ENCODE assay signal across 10 mouse cellular contexts in genomic region chr8:85007686-85008085, GRCm38 (mm10). TPM values are rescaled to one million over a fixed set of nuclear protein-coding genes. Genes with fewer than 3 reads are reported as not detected.
DNase-seq lines count a peak whose midpoint lies in the region; ATAC-seq and TF ChIP-seq lines count a peak whose summit lies in the region.
"Had no signal": no experiment of that assay in that cellular context is flagged by ENCODE, and none has a peak within 500 bp of the region (broad histone marks: within the 10 kb centered on the region; RNA-seq: fewer than 3 reads in every experiment).

No protein-coding gene starts in this region.

- H3K4me2 ChIP-seq in liver, embryonic 16.5 days (ENCODE audit: low read depth, low read length): no peak overlapping the region

- intact Hi-C loops in heart, adult 2 months (cut with DNase I): no loop called here

- ATAC-seq in liver, embryonic 16.5 days (ENCODE audit: low read depth): 0 out of 2 replicates have a peak, but pooled peaks have one; percentile 9
- ATAC-seq: Patski had no signal

- peak; percentile 62 for TF ChIP-seq CTCF in heart, adult 2 months (IDR thresholded peaks at IDR 0.05)
- peak; percentile 16; the same call in 1 of the 2 replicates for TF ChIP-seq CTCF in brain, embryonic 14.5 days (IDR thresholded peaks at IDR 0.05; ENCODE audit: borderline replicate concordance, extremely low read depth, insufficient read depth, insufficient read length)

- no peak for TF ChIP-seq POLR2A in heart, adult 2 months (IDR thresholded peaks at IDR 0.05; ENCODE audit: insufficient read depth, low read depth, low read length)
- no peak for TF ChIP-seq POLR2A in brain, embryonic 14.5 days (IDR thresholded peaks at IDR 0.05; ENCODE audit: borderline replicate concordance, extremely low read depth, insufficient read depth, insufficient read length, poor library complexity, severe bottlenecking)

- TF ChIP-seq EP300 in heart, adult 2 months (IDR thresholded peaks at IDR 0.05; ENCODE audit: insufficient read depth, low read depth, low read length): no peak

- no peaks in the 10 kb centered on the region for H3K4me1 ChIP-seq in heart, adult 2 months (ENCODE audit: control insufficient read depth, insufficient read depth, low read length)
- no peaks in the 10 kb centered on the region for H3K4me1 ChIP-seq in liver, embryonic 16.5 days (ENCODE audit: control insufficient read depth, low read depth, low read length)

- no peaks in the 10 kb centered on the region for H3K9me3 ChIP-seq in liver, embryonic 16.5 days (replicated peaks; ENCODE audit: control insufficient read depth, low read length)

- no peak overlapping the region for H3K27ac ChIP-seq in heart, adult 2 months
- H3K27ac ChIP-seq in liver, embryonic 16.5 days (ENCODE audit: low read length): no peak overlapping the region
- H3K27ac ChIP-seq: macrophage had no signal

- no peaks in the 10 kb centered on the region for H3K79me2 ChIP-seq in heart, adult 2 months (replicated peaks; ENCODE audit: control insufficient read depth, insufficient read depth, low read length)

- DNase-seq in heart, adult 2 months: peak in 1 of 2 experiments; percentile 54
- DNase-seq in heart, adult 18-20 months: no peak
- DNase-seq in B cell, adult 2 months: peak; percentile 69 to 70
- DNase-seq in brain, embryonic 14.5 days (ENCODE audit: low read depth): no peak
- DNase-seq in thymus, postnatal 0 days (ENCODE audit: low spot score): peak; percentile 47
- DNase-seq in layer of hippocampus, postnatal 25 days (ENCODE audit: extremely low spot score in 1 of 2, low spot score in 1 of 2): no peak
- DNase-seq in layer of hippocampus, adult 8-10 months (ENCODE audit: low spot score in 2 of 2): no peak

- H3K27me3 ChIP-seq in heart, adult 2 months (ENCODE audit: control insufficient read depth, insufficient read depth, low read length): peaks cover 6% of the 10 kb centered on the region; the same call in 1 of the 2 replicates
- H3K27me3 ChIP-seq in liver, embryonic 16.5 days (ENCODE audit: control insufficient read depth, insufficient read depth, low read depth, low read length): peaks cover 29% of the 10 kb centered on the region

- H3K9ac ChIP-seq in heart, adult 2 months (ENCODE audit: low read depth, low read length): no peak overlapping the region
- H3K9ac ChIP-seq in liver, embryonic 16.5 days (ENCODE audit: low read depth, low read length): no peak overlapping the region

- no peak overlapping the region for H3K4me3 ChIP-seq in heart, adult 2 months
- H3K4me3 ChIP-seq in liver, embryonic 16.5 days (ENCODE audit: low read depth, low read length): no peak overlapping the region

- WGBS in heart, adult 2 months: 12% methylated on average over 25 of the region's 25 CpGs
- 16% methylated on average over 25 of the region's 25 CpGs for WGBS in liver, embryonic 16.5 days (ENCODE audit: insufficient replicate concordance)

- no peaks in the 10 kb centered on the region for H3K36me3 ChIP-seq in heart, adult 2 months (ENCODE audit: control insufficient read depth, insufficient read depth, low read length)
- H3K36me3 ChIP-seq in liver, embryonic 16.5 days (ENCODE audit: control insufficient read depth, insufficient read depth): no peaks in the 10 kb centered on the region

RNA-seq across cellular contexts. Expression of gene Best2, which starts 6.6 kb away (rescaled TPM):
- not detected for total RNA-seq in heart, adult 2 months (2021)
- polyA plus RNA-seq in heart, adult 2 months (2012; rRNA removed): not detected in 2 replicates
- total RNA-seq in heart, adult 18-20 months (2021): not detected
- polyA plus RNA-seq in brain, embryonic 14.5 days (2012; rRNA removed): 0.05 and 0.06 TPM in 2 replicates
- not detected in 2 replicates for polyA plus RNA-seq in liver, embryonic 16.5 days (2015; fragmentation: Nextera tagmentation; extraction: Ambion mirVana)
- polyA plus RNA-seq in thymus, postnatal 0 days (2015; fragmentation: Nextera tagmentation; extraction: Ambion mirVana): 0.12 TPM in 1 of 2 replicates, not detected in the other
- not detected for total RNA-seq in layer of hippocampus, postnatal 25 days (2021)
- not detected for total RNA-seq in layer of hippocampus, adult 8-10 months (2022)
- polyA plus RNA-seq: macrophage had no signal

RNA-seq across cellular contexts. Expression of gene Hook2, which starts 17.3 kb away (rescaled TPM):
- 1 to 10 TPM; 2.0 TPM for total RNA-seq in heart, adult 2 months (2021)
- 2.3 and 2.4 TPM in 2 replicates for polyA plus RNA-seq in heart, adult 2 months (2012; rRNA removed)
- 1 to 10 TPM; 2.7 TPM for total RNA-seq in heart, adult 18-20 months (2021)
- 21.2 and 27.2 TPM in 2 replicates for polyA plus RNA-seq in brain, embryonic 14.5 days (2012; rRNA removed)
- polyA plus RNA-seq in liver, embryonic 16.5 days (2015; fragmentation: Nextera tagmentation; extraction: Ambion mirVana): 8.5 and 9.5 TPM in 2 replicates
- 14.9 and 16.0 TPM in 2 replicates for polyA plus RNA-seq in thymus, postnatal 0 days (2015; fragmentation: Nextera tagmentation; extraction: Ambion mirVana)
- 1 to 10 TPM; 7.6 to 9.3 TPM for total RNA-seq in layer of hippocampus, postnatal 25 days (2021)
- 10 to 100 TPM; 10.9 to 11.6 (median 11.3) TPM for total RNA-seq in layer of hippocampus, adult 8-10 months (2022)

RNA-seq across cellular contexts. Expression of gene Asna1, which starts 17.4 kb away (rescaled TPM):
- 10 to 100 TPM; 58.5 to 71.8 TPM for total RNA-seq in heart, adult 2 months (2021)
- 104 and 133 TPM in 2 replicates for polyA plus RNA-seq in heart, adult 2 months (2012; rRNA removed)
- 10 to 100 TPM; 64.7 to 67.3 TPM for total RNA-seq in heart, adult 18-20 months (2021)
- 224 and 279 TPM in 2 replicates for polyA plus RNA-seq in brain, embryonic 14.5 days (2012; rRNA removed)
- 48.6 and 55.8 TPM in 2 replicates for polyA plus RNA-seq in liver, embryonic 16.5 days (2015; fragmentation: Nextera tagmentation; extraction: Ambion mirVana)
- 90.7 and 95.8 TPM in 2 replicates for polyA plus RNA-seq in thymus, postnatal 0 days (2015; fragmentation: Nextera tagmentation; extraction: Ambion mirVana)
- 100 to 1,000 TPM; 116 to 128 TPM for total RNA-seq in layer of hippocampus, postnatal 25 days (2021)
- total RNA-seq in layer of hippocampus, adult 8-10 months (2022): 100 to 1,000 TPM; 118 to 124 (median 122) TPM

RNA-seq across cellular contexts. Expression of gene Trir, which starts 18.9 kb away (rescaled TPM):
- total RNA-seq in heart, adult 2 months (2021): 10 to 100 TPM; 81.5 to 94.1 TPM
- 47.2 and 54.3 TPM in 2 replicates for polyA plus RNA-seq in heart, adult 2 months (2012; rRNA removed)
- 10 to 100 TPM; 84.5 to 87.7 TPM for total RNA-seq in heart, adult 18-20 months (2021)
- polyA plus RNA-seq in brain, embryonic 14.5 days (2012; rRNA removed): 191 and 216 TPM in 2 replicates
- 49.2 and 50.0 TPM in 2 replicates for polyA plus RNA-seq in liver, embryonic 16.5 days (2015; fragmentation: Nextera tagmentation; extraction: Ambion mirVana)
- polyA plus RNA-seq in thymus, postnatal 0 days (2015; fragmentation: Nextera tagmentation; extraction: Ambion mirVana): 172 and 191 TPM in 2 replicates
- 100 to 1,000 TPM; 130 to 144 TPM for total RNA-seq in layer of hippocampus, postnatal 25 days (2021)
- total RNA-seq in layer of hippocampus, adult 8-10 months (2022): 100 to 1,000 TPM; 105 to 121 (median 116) TPM

RNA-seq across cellular contexts. Expression of gene Tnpo2, which starts 29.0 kb away (rescaled TPM):
- total RNA-seq in heart, adult 2 months (2021): 10 to 100 TPM; 26.8 to 28.4 TPM
- 26.8 and 34.8 TPM in 2 replicates for polyA plus RNA-seq in heart, adult 2 months (2012; rRNA removed)
- total RNA-seq in heart, adult 18-20 months (2021): 10 to 100 TPM; 24.1 to 31.2 TPM
- 129 and 140 TPM in 2 replicates for polyA plus RNA-seq in brain, embryonic 14.5 days (2012; rRNA removed)
- polyA plus RNA-seq in liver, embryonic 16.5 days (2015; fragmentation: Nextera tagmentation; extraction: Ambion mirVana): 17.7 and 17.8 TPM in 2 replicates
- polyA plus RNA-seq in thymus, postnatal 0 days (2015; fragmentation: Nextera tagmentation; extraction: Ambion mirVana): 27.4 and 29.0 TPM in 2 replicates
- 100 to 1,000 TPM; 145 to 159 TPM for total RNA-seq in layer of hippocampus, postnatal 25 days (2021)
- 100 to 1,000 TPM; 146 to 188 (median 162) TPM for total RNA-seq in layer of hippocampus, adult 8-10 months (2022)

Comparison
In these comparisons a context has a peak if more than half of its experiments do, and no peak if none do; other contexts are left out.
1. DNase-seq: peak in B cell, adult 2 months (2 of 2) and thymus, postnatal 0 days (single experiment); none in heart, adult 18-20 months (0 of 2), brain, embryonic 14.5 days (single experiment), layer of hippocampus, postnatal 25 days (0 of 2) and layer of hippocampus, adult 8-10 months (0 of 2).